Mouse (Mus musculus) hindbrain, embryonic 13.5 days (tissue): ENCODE results near the gene Cd24a. TPM values are rescaled to one million over a fixed set of nuclear protein-coding genes. Genes with fewer than 3 reads are reported as not detected.

Experiments used
- ATAC-seq: fragments of 200-750 bp; cut with Nextera tagmentation; 2 replicates; pipeline ENCODE4 v1.8.0; 2017; ENCODE audit warnings: moderate TSS enrichment; ENCODE audit not compliant: low FRiP score
- H3K27ac ChIP-seq: fragments of 300-500 bp; sonication (generic); 2 replicates; pipeline ENCODE4 v1.5.1; 2015; ENCODE audit warnings: inconsistent platforms, mild to moderate bottlenecking, moderate library complexity
- H3K27me3 ChIP-seq: fragments of 300-500 bp; sonication (generic); 2 replicates; pipeline ENCODE4 v1.6.1; 2015; ENCODE audit warnings: mild to moderate bottlenecking, inconsistent platforms
- H3K36me3 ChIP-seq: fragments of 300-500 bp; sonication (generic); 2 replicates; pipeline ENCODE4 v1.6.1; 2015; ENCODE audit warnings: mild to moderate bottlenecking, inconsistent platforms
- H3K4me1 ChIP-seq: fragments of 300-500 bp; sonication (generic); replicated peaks from 2 replicates; pipeline ENCODE4 v1.6.1; 2015; ENCODE audit warnings: inconsistent platforms
- H3K4me2 ChIP-seq: fragments of 300-500 bp; sonication (generic); 2 replicates; pipeline ENCODE4 v1.6.1; 2015; ENCODE audit warnings: inconsistent platforms, mild to moderate bottlenecking, moderate library complexity
- H3K4me3 ChIP-seq: fragments of 300-500 bp; sonication (generic); 2 replicates; pipeline ENCODE4 v1.5.1; 2015; ENCODE audit warnings: mild to moderate bottlenecking, inconsistent platforms
- H3K9ac ChIP-seq: fragments of 300-500 bp; sonication (generic); 2 replicates; pipeline ENCODE4 v1.6.1; 2015; ENCODE audit warnings: mild to moderate bottlenecking, inconsistent platforms
- H3K9me3 ChIP-seq: fragments of 300-500 bp; sonication (generic); 2 replicates; pipeline ENCODE4 v1.6.1; 2016; ENCODE audit warnings: inconsistent platforms
- WGBS: fragments of 180-500 bp; shearing (Covaris S2); methylation state at CpG from one replicate; pipeline ENCODE4 v1.1.7; 2015; 5-methylcytosine and 5-hydroxymethylcytosine counted together
- polyA plus RNA-seq: library from polyadenylated mRNA; unstranded; fragments of >200 nt; fragmentation: Nextera tagmentation; extraction: Ambion mirVana; gene quantifications from 2 replicates; pipeline ENCODE4 v1.2.1, GENCODE M21; 2015

Gene Cd24a
- polyA plus RNA-seq, 1 experiment from 2014 or later: 1,012 TPM

GRCm38 (mm10) chr10:43631639-43632354 lies 53.7 kb downstream of the Cd24a start:
- no peak for ATAC-seq
- Histone ChIP-seq H3K9ac (no peak overlapping the region), H3K4me2 (no peak overlapping the region), H3K27me3 (no peaks in the 10 kb centered on the region), H3K36me3 (no peaks in the 10 kb centered on the region), H3K9me3 (no peaks in the 10 kb centered on the region), H3K27ac (no peak overlapping the region), H3K4me3 (no peak overlapping the region), H3K4me1 (peaks cover 3% of the 10 kb centered on the region)
- 68% methylated on average over 2 of the region's 2 CpGs for WGBS

GRCm38 (mm10) chr10:43633117-43633516 lies 55.0 kb downstream of the Cd24a start:
- no peak overlapping the region for H3K4me2 ChIP-seq
- 93% methylated on average over 4 of the region's 4 CpGs for WGBS
- no peak overlapping the region for H3K4me3 ChIP-seq
- no peaks in the 10 kb centered on the region for H3K9me3 ChIP-seq
- peaks cover 3% of the 10 kb centered on the region for H3K4me1 ChIP-seq
- H3K9ac ChIP-seq: no peak overlapping the region
- H3K36me3 ChIP-seq: no peaks in the 10 kb centered on the region
- no peaks in the 10 kb centered on the region for H3K27me3 ChIP-seq
- no peak for ATAC-seq
- no peak overlapping the region for H3K27ac ChIP-seq

Other genes starting within 250 kb of the Cd24a start
- gene Bend3, start 99.5 kb upstream of the Cd24a start, polyA plus RNA-seq: 3.0 and 3.8 TPM in 2 replicates
- 16.4 and 19.4 TPM in 2 replicates for gene Gm9803, start 54.2 kb upstream of the Cd24a start, polyA plus RNA-seq
- gene 1700021F05Rik, start 37.3 kb upstream of the Cd24a start, polyA plus RNA-seq: 65.5 and 69.7 TPM in 2 replicates